7 mouse cellular contexts compared by ENCODE assay signal in genomic region chr11:110483165-110483564, GRCm38 (mm10).
DNase-seq lines count a peak whose midpoint lies in the region; ATAC-seq and TF ChIP-seq lines count a peak whose summit lies in the region.

No protein-coding gene starts in this region.

- peak; percentile 87 for TF ChIP-seq CTCF in layer of hippocampus, adult 2 months (conservative IDR thresholded peaks at IDR 0.05)
- TF ChIP-seq CTCF in brain, embryonic 14.5 days (IDR thresholded peaks at IDR 0.05; ENCODE audit: borderline replicate concordance, extremely low read depth, insufficient read depth, insufficient read length), result peak; percentile 64; the same call in 1 of the 2 replicates

- no peak overlapping the region for H3K4me2 ChIP-seq in liver, embryonic 16.5 days (ENCODE audit: low read depth, low read length)

- no peak for TF ChIP-seq POLR2A in brain, embryonic 14.5 days (IDR thresholded peaks at IDR 0.05; ENCODE audit: borderline replicate concordance, extremely low read depth, insufficient read depth, insufficient read length, poor library complexity, severe bottlenecking)

- H3K9ac ChIP-seq in liver, embryonic 16.5 days (ENCODE audit: low read depth, low read length), result no peak overlapping the region

- no peaks in the 10 kb centered on the region for H3K36me3 ChIP-seq in liver, embryonic 16.5 days (ENCODE audit: control insufficient read depth, insufficient read depth)
- H3K36me3 ChIP-seq in splenic B cell, adult 2 months (ENCODE audit: control insufficient read depth, insufficient read depth, low read length, poor library complexity, severe bottlenecking), result no peaks in the 10 kb centered on the region

- DNase-seq in layer of hippocampus, adult 2 months (ENCODE audit: low spot score in 2 of 2), result peak in 1 of 2 experiments; percentile 33
- DNase-seq in layer of hippocampus, adult 8-10 months (ENCODE audit: low spot score in 2 of 2), result no peak
- peak; percentile 83 for DNase-seq in ES-CJ7 (ENCODE audit: low read depth, low spot score)
- peak; percentile 68 for DNase-seq in brain, embryonic 14.5 days (ENCODE audit: low read depth)
- DNase-seq in heart, postnatal 4 days, result peak; percentile 52
- peak; percentile 81 for DNase-seq in splenic B cell, adult 2 months (ENCODE audit: low read depth, low spot score)

- WGBS in liver, embryonic 16.5 days (ENCODE audit: insufficient replicate concordance), result 11% methylated on average over 6 of the region's 6 CpGs

- peak; percentile 60; the same call in 1 of the 2 replicates for ATAC-seq in liver, embryonic 16.5 days (ENCODE audit: low read depth)

- H3K4me1 ChIP-seq in liver, embryonic 16.5 days (ENCODE audit: control insufficient read depth, low read depth, low read length), result peaks cover 16% of the 10 kb centered on the region

- no peaks in the 10 kb centered on the region for H3K27me3 ChIP-seq in liver, embryonic 16.5 days (ENCODE audit: control insufficient read depth, insufficient read depth, low read depth, low read length)
- no peaks in the 10 kb centered on the region for H3K27me3 ChIP-seq in splenic B cell, adult 2 months (ENCODE audit: control insufficient read depth, insufficient read depth, low read length, poor library complexity, severe bottlenecking)

- no peaks in the 10 kb centered on the region; the same call in 1 of the 2 replicates for H3K9me3 ChIP-seq in liver, embryonic 16.5 days (replicated peaks; ENCODE audit: control insufficient read depth, low read length)

- H3K27ac ChIP-seq in layer of hippocampus, adult 2 months, result no peak overlapping the region
- H3K27ac ChIP-seq in liver, embryonic 16.5 days (ENCODE audit: low read length), result no peak overlapping the region

- H3K4me3 ChIP-seq in layer of hippocampus, adult 2 months, result no peak overlapping the region
- H3K4me3 ChIP-seq in liver, embryonic 16.5 days (ENCODE audit: low read depth, low read length), result no peak overlapping the region

Comparison
In these comparisons a context has a peak if more than half of its experiments do, and no peak if none do; other contexts are left out.
1. DNase-seq: peak in ES-CJ7 (single experiment), brain, embryonic 14.5 days (single experiment), heart, postnatal 4 days (single experiment) and splenic B cell, adult 2 months (single experiment); none in layer of hippocampus, adult 8-10 months (0 of 2).